Mouse (Mus musculus): ENCODE results near the gene Slc7a9. TPM values are rescaled to one million over a fixed set of nuclear protein-coding genes. Genes with fewer than 3 reads are reported as not detected.

Slc7a9 gene
- polyA plus RNA-seq, 1 experiment from 2014 or later, result not detected

DNA sequence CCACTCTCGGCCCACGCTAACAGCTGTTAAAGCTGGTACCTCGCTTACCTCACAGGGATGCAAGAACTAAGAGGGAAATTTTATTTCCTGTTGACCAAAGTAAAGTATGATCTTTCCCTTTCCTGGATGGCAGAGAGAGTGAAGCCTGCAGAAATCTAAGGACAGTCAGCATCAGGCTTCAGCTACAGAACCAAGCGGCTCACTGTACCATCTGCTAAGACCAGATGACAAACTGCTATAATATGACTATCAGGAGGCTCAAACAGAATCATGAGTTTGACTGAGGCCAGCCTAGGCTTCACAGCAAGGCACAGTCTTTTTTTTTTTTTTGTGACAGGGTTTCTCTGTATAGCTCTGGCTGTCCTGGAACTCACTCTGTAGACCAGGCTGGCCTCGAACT is 16.4 kb downstream of the Slc7a9 start:
- Histone ChIP-seq H3K27ac (replicated peaks) (no peak overlapping the region), H3K27me3 (no peaks in the 10 kb centered on the region), H3K9me3 (no peaks in the 10 kb centered on the region), H3K4me2 (replicated peaks) (no peak overlapping the region), H3K36me3 (no peaks in the 10 kb centered on the region), H3K4me1 (no peaks in the 10 kb centered on the region), H3K9ac (replicated peaks) (no peak overlapping the region), H3K4me3 (no peak overlapping the region)
- WGBS, result 97% methylated on average over 5 of the region's 5 CpGs
- ATAC-seq (replicated peaks), result no peak

DNA sequence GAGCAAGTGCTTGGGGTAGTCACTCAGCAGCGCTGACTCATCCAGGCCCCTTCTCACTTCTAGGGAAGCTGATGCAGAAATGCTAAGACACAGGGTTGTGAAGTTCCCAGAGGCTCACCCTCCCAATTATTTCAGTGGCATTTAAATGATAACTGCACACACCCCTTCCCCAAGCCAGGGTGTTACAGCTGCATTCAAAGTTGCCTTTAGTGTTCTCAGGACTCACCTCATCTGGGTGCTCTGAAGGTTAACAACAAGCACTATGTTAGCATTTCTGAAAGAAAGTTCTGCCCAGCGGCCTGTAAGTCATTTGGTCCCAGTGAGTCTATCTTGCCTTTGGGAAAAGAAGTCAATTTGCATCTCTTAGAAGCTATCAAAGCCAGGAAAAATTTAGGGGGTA is 19.3 kb downstream of the Slc7a9 start:
- Histone ChIP-seq H3K4me3 (no peak overlapping the region), H3K36me3 (no peaks in the 10 kb centered on the region), H3K4me1 (no peaks in the 10 kb centered on the region), H3K9ac (replicated peaks) (no peak overlapping the region), H3K27ac (replicated peaks) (no peak overlapping the region), H3K4me2 (replicated peaks) (no peak overlapping the region), H3K27me3 (no peaks in the 10 kb centered on the region), H3K9me3 (no peaks in the 10 kb centered on the region)
- no peak for ATAC-seq (replicated peaks)
- WGBS, result 74% methylated on average over 2 of the region's 2 CpGs

DNA sequence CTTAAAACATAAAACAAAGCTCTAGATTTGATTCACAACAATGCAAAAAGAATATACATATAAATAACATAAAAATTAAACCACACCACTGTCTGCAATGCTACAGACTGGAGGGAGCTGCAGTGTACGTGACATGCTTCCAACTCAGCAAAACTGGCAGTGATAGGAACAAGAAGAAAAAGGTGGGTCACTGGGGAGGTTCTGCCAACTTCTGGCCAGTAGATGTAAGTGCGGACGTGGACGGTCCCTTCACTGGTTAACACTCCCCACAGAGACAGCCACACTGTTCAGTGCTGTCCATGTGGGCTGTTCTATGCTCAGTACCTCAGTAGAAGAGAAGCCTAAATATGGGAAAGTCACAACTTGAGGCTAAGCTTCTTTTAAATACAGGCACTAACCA is 22.2 kb downstream of the Slc7a9 start:
- no peaks in the 10 kb centered on the region for H3K27me3 ChIP-seq
- H3K27ac ChIP-seq (replicated peaks), result no peak overlapping the region
- 48% methylated on average over 4 of the region's 4 CpGs for WGBS
- no peak overlapping the region for H3K4me2 ChIP-seq (replicated peaks)
- no peaks in the 10 kb centered on the region for H3K36me3 ChIP-seq
- H3K4me1 ChIP-seq, result no peaks in the 10 kb centered on the region
- no peak overlapping the region for H3K9ac ChIP-seq (replicated peaks)
- ATAC-seq (replicated peaks), result no peak
- H3K4me3 ChIP-seq, result no peak overlapping the region
- no peaks in the 10 kb centered on the region for H3K9me3 ChIP-seq

DNA sequence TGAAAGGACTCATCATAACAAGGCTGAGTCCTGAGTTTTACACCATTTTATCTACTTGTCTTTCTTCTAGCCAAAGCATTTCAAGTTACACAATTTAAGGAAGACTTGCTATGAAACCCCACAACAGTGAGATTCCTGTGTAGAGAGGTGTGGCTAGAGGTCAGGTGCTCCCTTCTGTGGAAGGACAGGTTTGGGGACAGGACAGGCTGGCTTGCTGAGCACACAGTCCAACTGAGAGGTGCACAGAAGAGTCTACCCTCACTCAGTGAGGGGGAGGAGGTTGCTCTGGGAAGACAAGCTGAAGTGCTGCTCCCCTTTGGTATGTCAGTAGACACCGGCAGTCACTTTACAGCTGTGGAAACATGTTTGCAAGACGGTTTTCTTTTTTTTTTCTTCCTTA is 27.9 kb downstream of the Slc7a9 start:
- WGBS, result 89% methylated on average over 2 of the region's 2 CpGs
- Histone ChIP-seq H3K4me1 (no peaks in the 10 kb centered on the region), H3K4me2 (replicated peaks) (no peak overlapping the region), H3K9ac (replicated peaks) (no peak overlapping the region), H3K27ac (replicated peaks) (no peak overlapping the region), H3K4me3 (no peak overlapping the region), H3K9me3 (no peaks in the 10 kb centered on the region), H3K27me3 (no peaks in the 10 kb centered on the region), H3K36me3 (no peaks in the 10 kb centered on the region)
- no peak for ATAC-seq (replicated peaks)

DNA sequence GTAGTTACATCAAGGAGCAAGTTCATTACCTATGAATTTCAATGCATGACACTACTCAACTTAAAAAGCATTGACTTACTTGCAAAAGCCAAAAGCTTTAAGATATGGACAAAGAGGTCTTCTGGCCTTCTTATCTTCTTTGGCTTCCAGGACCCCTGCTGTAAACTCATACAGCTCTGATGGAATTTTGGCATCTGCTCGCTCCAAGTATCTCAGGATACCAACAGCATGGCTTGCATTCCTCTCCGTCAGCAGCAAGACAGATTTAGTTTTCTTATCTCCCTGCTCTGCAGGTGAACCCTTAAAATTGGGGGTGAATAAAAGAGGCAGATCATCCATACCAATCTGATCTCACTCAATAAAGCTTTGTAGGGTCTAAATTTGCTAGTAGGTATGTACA is 36.5 kb downstream of the Slc7a9 start:
- H3K36me3 ChIP-seq, result no peaks in the 10 kb centered on the region
- H3K4me2 ChIP-seq (replicated peaks), result no peak overlapping the region
- H3K4me3 ChIP-seq, result no peak overlapping the region
- 84% methylated on average over 2 of the region's 2 CpGs for WGBS
- no peak overlapping the region for H3K27ac ChIP-seq (replicated peaks)
- H3K4me1 ChIP-seq, result no peaks in the 10 kb centered on the region
- H3K27me3 ChIP-seq, result no peaks in the 10 kb centered on the region
- H3K9me3 ChIP-seq, result no peaks in the 10 kb centered on the region
- ATAC-seq (replicated peaks), result no peak
- H3K9ac ChIP-seq (replicated peaks), result no peak overlapping the region

DNA sequence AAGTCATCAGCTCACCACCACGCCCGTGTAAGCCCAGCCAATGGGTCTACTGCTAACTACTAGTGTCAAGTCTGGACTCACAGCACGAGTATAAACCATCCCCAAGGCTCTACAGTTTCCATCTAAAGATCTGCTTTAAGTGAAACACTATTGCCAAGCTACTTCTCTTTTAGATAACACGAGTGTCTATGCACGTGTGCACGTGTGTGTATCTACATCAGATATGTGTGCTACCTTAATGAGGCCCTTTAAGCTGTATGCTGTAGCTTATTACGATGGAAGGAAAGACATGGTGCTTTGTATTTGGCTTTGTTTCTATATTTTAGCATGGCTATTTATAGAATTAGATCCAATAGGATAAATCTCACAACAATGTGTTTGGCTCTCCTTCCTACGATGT is 38.0 kb downstream of the Slc7a9 start:
- H3K27me3 ChIP-seq, result no peaks in the 10 kb centered on the region
- 87% methylated on average over 8 of the region's 8 CpGs for WGBS
- ATAC-seq (replicated peaks), result no peak
- no peaks in the 10 kb centered on the region for H3K36me3 ChIP-seq
- no peaks in the 10 kb centered on the region for H3K4me1 ChIP-seq
- H3K9me3 ChIP-seq, result no peaks in the 10 kb centered on the region
- no peak overlapping the region for H3K9ac ChIP-seq (replicated peaks)
- no peak overlapping the region for H3K4me3 ChIP-seq
- H3K4me2 ChIP-seq (replicated peaks), result no peak overlapping the region
- no peak overlapping the region for H3K27ac ChIP-seq (replicated peaks)

DNA sequence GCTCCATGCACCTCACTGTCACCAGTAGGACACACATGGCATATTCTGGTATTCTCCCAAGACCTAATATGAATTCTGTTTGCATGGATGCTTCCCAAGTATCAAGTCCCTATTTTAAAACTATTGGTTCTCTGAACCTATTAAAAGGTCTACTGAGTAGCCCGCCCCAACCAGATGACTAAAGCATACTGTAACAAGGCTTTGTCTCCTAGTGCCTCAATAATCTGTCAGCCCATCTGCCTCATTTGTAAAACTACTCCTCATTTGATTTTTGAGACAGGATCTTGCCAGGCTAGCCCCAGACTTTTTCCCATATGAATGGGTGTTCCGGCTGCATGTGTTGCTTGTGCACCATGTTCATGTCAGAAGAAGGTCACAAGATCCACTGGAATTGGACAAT is 41.6 kb downstream of the Slc7a9 start:
- Histone ChIP-seq H3K9ac (replicated peaks) (no peak overlapping the region), H3K4me2 (replicated peaks) (no peak overlapping the region), H3K27ac (replicated peaks) (no peak overlapping the region), H3K4me1 (no peaks in the 10 kb centered on the region), H3K27me3 (no peaks in the 10 kb centered on the region), H3K36me3 (no peaks in the 10 kb centered on the region), H3K9me3 (no peaks in the 10 kb centered on the region), H3K4me3 (no peak overlapping the region)
- over 99% methylated on average over 2 of the region's 2 CpGs for WGBS
- no peak for ATAC-seq (replicated peaks)

DNA sequence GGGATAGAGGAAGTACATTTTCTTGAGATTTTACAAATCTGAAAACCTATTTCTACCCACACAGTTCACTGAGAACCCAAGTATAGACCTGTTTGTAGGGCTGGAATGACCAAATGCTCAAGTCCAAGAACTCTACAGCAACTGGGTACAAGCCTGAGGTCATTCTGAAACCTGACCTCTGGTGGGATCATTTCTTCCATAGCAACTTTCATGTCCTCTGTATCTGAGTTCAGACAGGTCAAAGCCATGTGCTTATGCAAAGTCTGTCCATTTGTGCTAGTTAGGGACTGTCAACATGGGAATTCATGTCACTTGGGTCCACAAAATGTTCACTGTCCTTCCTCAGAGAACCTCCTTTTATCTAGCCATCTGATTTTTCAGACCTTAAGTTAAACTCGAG is 42.4 kb downstream of the Slc7a9 start:
- Histone ChIP-seq H3K9me3 (no peaks in the 10 kb centered on the region), H3K4me1 (no peaks in the 10 kb centered on the region), H3K9ac (replicated peaks) (no peak overlapping the region), H3K4me3 (no peak overlapping the region), H3K4me2 (replicated peaks) (no peak overlapping the region), H3K27ac (replicated peaks) (no peak overlapping the region), H3K36me3 (no peaks in the 10 kb centered on the region), H3K27me3 (no peaks in the 10 kb centered on the region)
- WGBS, result 75% methylated on average over 1 of the region's 1 CpGs
- no peak for ATAC-seq (replicated peaks)

DNA sequence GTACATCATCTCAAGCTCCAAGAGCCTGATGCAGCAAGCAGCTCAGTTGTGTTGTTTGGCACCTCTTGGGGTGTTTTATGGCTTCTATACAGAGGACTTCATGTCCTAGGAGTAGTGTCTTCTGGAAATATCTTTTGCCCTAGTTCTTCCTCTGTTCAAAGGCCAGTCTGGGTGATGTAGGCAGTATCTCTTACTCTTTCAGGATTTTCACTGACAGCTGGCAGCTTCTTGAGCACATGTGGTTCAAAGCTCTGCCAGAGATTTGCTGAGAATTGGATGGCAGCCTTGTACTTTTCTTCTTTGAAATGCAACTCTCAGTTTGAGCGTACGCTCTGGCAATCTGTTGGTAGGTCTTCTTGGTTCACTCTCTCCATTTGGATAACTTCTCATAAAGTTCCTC is 48.9 kb downstream of the Slc7a9 start:
- Histone ChIP-seq H3K27me3 (no peaks in the 10 kb centered on the region), H3K27ac (replicated peaks) (no peak overlapping the region), H3K4me3 (no peak overlapping the region), H3K9me3 (no peaks in the 10 kb centered on the region), H3K9ac (replicated peaks) (no peak overlapping the region), H3K36me3 (no peaks in the 10 kb centered on the region), H3K4me1 (no peaks in the 10 kb centered on the region), H3K4me2 (replicated peaks) (no peak overlapping the region)
- WGBS, result 78% methylated on average over 2 of the region's 2 CpGs
- ATAC-seq (replicated peaks), result no peak

DNA sequence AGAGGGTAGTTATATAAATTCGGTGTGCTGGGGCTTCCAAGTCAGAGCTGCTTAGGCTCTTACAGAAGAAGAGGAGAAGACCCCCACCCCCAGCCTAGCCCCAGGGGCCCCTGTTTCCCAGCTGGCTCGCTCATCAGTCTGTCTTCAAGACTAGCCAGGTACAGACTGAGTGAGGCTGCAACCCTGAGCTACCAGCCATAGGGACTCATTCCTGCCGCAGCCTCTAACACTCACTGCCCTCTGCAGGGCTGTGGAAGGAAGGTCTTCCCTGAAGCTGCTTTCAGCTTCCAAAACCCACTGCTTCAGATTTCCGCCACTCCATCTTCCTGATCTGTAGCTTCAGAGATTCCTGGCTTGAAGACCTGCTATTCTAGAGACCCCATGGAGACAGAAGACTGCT is 53.4 kb downstream of the Slc7a9 start:
- no peak for ATAC-seq (replicated peaks)
- no peaks in the 10 kb centered on the region for H3K9me3 ChIP-seq
- WGBS, result 23% methylated on average over 4 of the region's 4 CpGs

More for the DNA sequence above, 53.4 kb downstream of the Slc7a9 start:
- H3K4me3 ChIP-seq, result no peak overlapping the region
- H3K36me3 ChIP-seq, result no peaks in the 10 kb centered on the region
- H3K9ac ChIP-seq (replicated peaks), result no peak overlapping the region
- no peaks in the 10 kb centered on the region for H3K4me1 ChIP-seq
- no peak overlapping the region for H3K4me2 ChIP-seq (replicated peaks)
- H3K27me3 ChIP-seq, result no peaks in the 10 kb centered on the region
- no peak overlapping the region for H3K27ac ChIP-seq (replicated peaks)

Other genes starting within 250 kb of the Slc7a9 start
- gene Lrp3, start 233.3 kb upstream of the Slc7a9 start, polyA plus RNA-seq (2015; fragmentation: Nextera tagmentation; extraction: Ambion mirVana), result 25.3 and 26.4 TPM in 2 replicates
- 22.8 and 25.2 TPM in 2 replicates for gene Gpatch1, start 130.4 kb upstream of the Slc7a9 start, polyA plus RNA-seq (2015; fragmentation: Nextera tagmentation; extraction: Ambion mirVana)
- gene Rhpn2, start 114.6 kb upstream of the Slc7a9 start, polyA plus RNA-seq (2015; fragmentation: Nextera tagmentation; extraction: Ambion mirVana), result 0.95 and 1.3 TPM in 2 replicates
- gene Faap24, start 52.0 kb upstream of the Slc7a9 start, polyA plus RNA-seq (2015; fragmentation: Nextera tagmentation; extraction: Ambion mirVana), result 21.3 and 24.6 TPM in 2 replicates
- gene Cep89, start 51.8 kb upstream of the Slc7a9 start, polyA plus RNA-seq (2015; fragmentation: Nextera tagmentation; extraction: Ambion mirVana), result 39.4 and 42.2 TPM in 2 replicates
- 0.43 and 0.51 TPM in 2 replicates for gene Tdrd12, start 88.9 kb downstream of the Slc7a9 start, polyA plus RNA-seq (2015; fragmentation: Nextera tagmentation; extraction: Ambion mirVana)
- 97.4 and 97.5 TPM in 2 replicates for gene Nudt19, start 107.5 kb downstream of the Slc7a9 start, polyA plus RNA-seq (2015; fragmentation: Nextera tagmentation; extraction: Ambion mirVana)
- gene Rgs9bp, start 136.8 kb downstream of the Slc7a9 start, polyA plus RNA-seq (2015; fragmentation: Nextera tagmentation; extraction: Ambion mirVana), result 0.08 and 0.10 TPM in 2 replicates
- gene Ankrd27, start 137.4 kb downstream of the Slc7a9 start, polyA plus RNA-seq (2015; fragmentation: Nextera tagmentation; extraction: Ambion mirVana), result 30.1 and 32.0 TPM in 2 replicates
- 219 and 234 TPM in 2 replicates for gene Pdcd5, start 198.7 kb downstream of the Slc7a9 start, polyA plus RNA-seq (2015; fragmentation: Nextera tagmentation; extraction: Ambion mirVana)